Mouse (Mus musculus) heart, embryonic 16.5 days (tissue): ENCODE measurements at regions not wholly inside any gene's neighbourhood (a gene's known extent, or its start where the extent isn't known, plus 50 kb on each side); places are given as distances from the start of the nearest gene placed in this dataset.

Experiments
- ATAC-seq: fragments of 200-750 bp; cut with Nextera tagmentation; replicated peaks from 2 replicates; pipeline ENCODE4 v1.8.0; 2017; ENCODE audit warnings: moderate number of reproducible peaks; ENCODE audit not compliant: insufficient read depth, low FRiP score; ENCODE audit errors: extremely low read depth
- H3K27ac ChIP-seq: fragments of 300-500 bp; sonication (generic); 2 replicates; pipeline ENCODE4 v1.5.1; 2014; ENCODE audit warnings: mild to moderate bottlenecking, low read length, control low read depth, moderate library complexity
- H3K27me3 ChIP-seq: fragments of 300-500 bp; sonication (generic); 2 replicates; pipeline ENCODE4 v1.6.1; 2014; ENCODE audit warnings: low read length, mixed read lengths; ENCODE audit not compliant: control insufficient read depth, insufficient read depth
- H3K36me3 ChIP-seq: fragments of 300-500 bp; sonication (generic); 2 replicates; pipeline ENCODE4 v1.6.1; 2014; ENCODE audit not compliant: control insufficient read depth, insufficient read depth
- H3K4me1 ChIP-seq: fragments of 300-500 bp; sonication (generic); 2 replicates; pipeline ENCODE4 v1.6.1; 2014; ENCODE audit warnings: low read length, mixed read lengths; ENCODE audit not compliant: control insufficient read depth, insufficient read depth
- H3K4me2 ChIP-seq: fragments of 300-500 bp; sonication (generic); 2 replicates; pipeline ENCODE4 v1.6.1; 2014; ENCODE audit warnings: low read depth, mild to moderate bottlenecking, control low read depth, low read length
- H3K4me3 ChIP-seq: fragments of 300-500 bp; sonication (generic); 2 replicates; pipeline ENCODE4 v1.5.1; 2014; ENCODE audit warnings: mild to moderate bottlenecking, control low read depth, low read length
- H3K9ac ChIP-seq: fragments of 300-500 bp; sonication (generic); 2 replicates; pipeline ENCODE4 v1.6.1; 2014; ENCODE audit warnings: low read length, control low read depth
- H3K9me3 ChIP-seq: fragments of 300-500 bp; sonication (generic); replicated peaks from 2 replicates; pipeline ENCODE4 v1.6.1; 2016; ENCODE audit warnings: low read length; ENCODE audit not compliant: control insufficient read depth
- WGBS: fragments of 180-500 bp; shearing (Covaris S2); extraction: QIAGEN DNeasy Blood & Tissue Kit; methylation state at CpG from one replicate; pipeline ENCODE4 v1.1.7; 2014; 5-methylcytosine and 5-hydroxymethylcytosine counted together

DNA sequence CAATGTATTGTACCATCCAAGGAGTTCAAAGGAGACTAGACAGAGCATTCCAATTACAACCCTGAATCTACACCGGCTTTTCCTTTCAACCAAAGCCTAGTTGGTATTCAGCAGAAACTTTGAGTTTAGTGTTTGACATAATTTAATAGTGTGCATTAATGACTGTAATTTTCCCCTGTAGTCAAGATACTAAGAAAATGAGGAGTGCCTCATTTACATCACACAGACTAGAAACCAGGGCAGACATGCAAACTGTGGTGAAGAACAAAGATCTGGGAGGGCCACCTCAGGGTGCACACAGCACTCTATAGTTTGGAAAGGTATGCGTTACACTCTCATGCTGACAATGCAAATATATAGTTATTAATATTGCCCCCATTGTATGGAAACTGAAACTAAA, 525.4 kb upstream of the Vstm2b start:
- H3K4me1 ChIP-seq, result no peaks in the 10 kb centered on the region
- ATAC-seq, result no peak
- no peak overlapping the region for H3K4me3 ChIP-seq
- H3K36me3 ChIP-seq, result no peaks in the 10 kb centered on the region
- H3K27me3 ChIP-seq, result no peaks in the 10 kb centered on the region
- H3K9ac ChIP-seq, result no peak overlapping the region
- no peak overlapping the region for H3K4me2 ChIP-seq
- H3K9me3 ChIP-seq, result no peaks in the 10 kb centered on the region
- WGBS, result 81% methylated on average over 2 of the region's 2 CpGs
- H3K27ac ChIP-seq, result no peak overlapping the region

DNA sequence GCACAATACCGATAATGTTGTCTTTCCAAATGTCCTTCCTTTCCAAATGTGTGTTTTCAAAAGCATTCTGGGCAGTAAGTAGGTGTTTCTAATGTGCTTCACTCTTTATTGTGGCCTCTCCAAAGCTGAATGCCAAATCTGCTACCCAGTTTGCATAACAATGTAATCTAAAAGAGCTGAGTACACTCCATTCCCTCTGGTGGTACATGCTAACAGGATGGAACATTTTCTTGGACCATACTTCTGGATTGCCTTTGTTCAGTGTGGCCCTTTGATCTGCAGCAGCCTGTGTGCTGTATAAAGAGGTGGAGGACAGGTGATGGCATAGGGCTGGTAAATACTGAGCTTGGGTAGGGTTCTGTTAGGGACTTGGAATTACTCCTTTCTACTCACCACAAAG, 520.3 kb upstream of the Vstm2b start:
- WGBS, result 75% methylated on average over 1 of the region's 1 CpGs

DNA sequence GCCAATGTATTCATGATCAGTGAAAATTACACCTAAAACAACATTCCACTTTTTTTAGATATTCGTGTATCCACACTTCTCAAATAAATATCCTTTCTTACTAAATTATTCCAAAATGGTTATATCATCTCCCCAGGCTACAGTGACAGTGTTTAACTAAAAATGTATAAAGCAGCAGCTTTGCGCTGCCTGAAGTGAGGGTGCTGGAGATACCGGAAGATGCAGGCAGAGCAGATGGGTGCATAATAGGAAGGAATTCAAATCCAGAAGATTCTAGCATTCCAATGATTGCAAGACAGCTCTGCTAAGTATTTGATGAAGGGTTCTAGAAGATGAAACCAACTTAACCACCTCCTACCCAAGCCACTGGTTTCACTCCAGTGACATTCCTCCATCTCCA, 516.9 kb upstream of the Vstm2b start:
- Histone ChIP-seq H3K9ac (no peak overlapping the region), H3K4me1 (no peaks in the 10 kb centered on the region), H3K36me3 (no peaks in the 10 kb centered on the region), H3K27ac (no peak overlapping the region), H3K9me3 (no peaks in the 10 kb centered on the region), H3K4me2 (no peak overlapping the region), H3K4me3 (no peak overlapping the region), H3K27me3 (no peaks in the 10 kb centered on the region)
- no peak for ATAC-seq
- 85% methylated on average over 3 of the region's 3 CpGs for WGBS

More for the DNA sequence above, 520.3 kb upstream of the Vstm2b start:
- Histone ChIP-seq H3K36me3 (no peaks in the 10 kb centered on the region), H3K27me3 (no peaks in the 10 kb centered on the region), H3K4me2 (no peak overlapping the region), H3K4me1 (no peaks in the 10 kb centered on the region), H3K9me3 (no peaks in the 10 kb centered on the region), H3K4me3 (no peak overlapping the region), H3K9ac (no peak overlapping the region), H3K27ac (no peak overlapping the region)
- no peak for ATAC-seq

DNA sequence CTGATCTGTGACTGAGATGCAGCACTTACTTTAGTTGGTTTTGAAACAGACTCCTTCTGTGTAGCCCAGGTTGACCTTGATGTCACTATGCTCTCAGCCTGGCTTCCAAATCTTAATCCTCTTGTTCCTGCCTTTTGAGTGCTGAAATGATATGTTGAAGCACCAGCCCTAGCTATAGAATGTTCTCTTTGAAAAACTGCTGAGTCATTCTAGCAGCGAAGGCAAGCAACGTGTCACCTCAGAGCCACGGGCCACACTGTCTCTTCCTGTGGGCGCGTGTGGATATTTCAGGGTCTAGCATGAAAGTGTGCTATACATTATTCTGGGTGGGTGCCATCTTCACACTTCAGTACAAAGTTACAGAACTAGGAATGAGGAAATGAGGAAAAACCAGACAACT, 510.0 kb upstream of the Vstm2b start:
- ATAC-seq, result no peak
- Histone ChIP-seq H3K9ac (no peak overlapping the region), H3K4me1 (peaks cover 2% of the 10 kb centered on the region; the same call in 1 of the 2 replicates), H3K4me3 (no peak overlapping the region), H3K27me3 (no peaks in the 10 kb centered on the region), H3K27ac (no peak overlapping the region), H3K9me3 (no peaks in the 10 kb centered on the region), H3K36me3 (no peaks in the 10 kb centered on the region), H3K4me2 (no peak overlapping the region)
- WGBS, result 74% methylated on average over 5 of the region's 5 CpGs

DNA sequence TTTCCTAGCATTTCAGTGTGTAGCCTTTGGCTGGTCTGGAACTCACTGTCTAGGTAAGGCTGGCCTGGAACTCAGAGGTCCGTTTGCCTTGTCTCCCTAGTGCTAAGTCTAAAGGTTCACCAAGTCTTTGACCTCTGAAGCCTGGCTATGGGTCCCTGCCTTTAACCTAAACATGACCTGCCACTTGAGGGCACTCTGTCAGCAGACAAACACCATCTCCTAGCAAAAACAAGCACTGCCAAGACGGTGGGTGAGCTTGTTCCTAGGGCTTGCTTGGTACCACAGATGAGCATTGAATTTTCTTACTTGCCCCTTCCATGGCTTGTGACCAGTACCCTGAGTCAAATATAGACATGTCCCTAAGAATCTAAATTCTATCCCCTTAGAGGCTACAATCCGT, 508.3 kb upstream of the Vstm2b start:
- Histone ChIP-seq H3K27me3 (no peaks in the 10 kb centered on the region), H3K4me2 (no peak overlapping the region), H3K9me3 (no peaks in the 10 kb centered on the region), H3K9ac (no peak overlapping the region), H3K4me1 (peaks cover 2% of the 10 kb centered on the region; the same call in 1 of the 2 replicates), H3K4me3 (no peak overlapping the region), H3K36me3 (no peaks in the 10 kb centered on the region), H3K27ac (no peak overlapping the region)
- WGBS, result 36% methylated on average over 3 of the region's 3 CpGs
- no peak for ATAC-seq

DNA sequence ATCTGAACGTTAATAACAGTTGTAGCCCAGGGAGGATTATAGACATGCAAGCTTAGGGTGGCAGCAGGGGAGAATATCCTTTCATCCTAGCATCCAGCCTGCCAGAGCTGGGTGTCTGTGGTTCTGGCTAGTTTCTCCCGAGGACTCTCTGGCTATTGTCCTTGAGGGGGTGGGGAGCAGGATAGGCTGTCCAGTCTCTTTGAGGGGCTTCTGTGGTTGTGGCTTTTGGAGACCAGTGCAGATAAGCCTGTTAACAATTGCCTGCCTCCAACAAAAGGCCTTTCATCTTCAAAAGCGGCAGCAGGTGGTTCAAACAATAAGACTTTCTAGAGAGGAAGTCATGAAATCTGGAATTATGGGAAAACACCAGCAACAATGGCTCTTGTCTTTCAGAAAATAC, 507.2 kb upstream of the Vstm2b start:
- H3K9me3 ChIP-seq, result no peaks in the 10 kb centered on the region
- no peaks in the 10 kb centered on the region for H3K27me3 ChIP-seq
- H3K4me3 ChIP-seq, result no peak overlapping the region
- no peaks in the 10 kb centered on the region for H3K36me3 ChIP-seq
- H3K4me2 ChIP-seq, result no peak overlapping the region
- H3K9ac ChIP-seq, result no peak overlapping the region
- no peak for ATAC-seq
- peaks cover 2% of the 10 kb centered on the region; the same call in 1 of the 2 replicates for H3K4me1 ChIP-seq
- no peak overlapping the region for H3K27ac ChIP-seq
- WGBS, result 28% methylated on average over 3 of the region's 3 CpGs

DNA sequence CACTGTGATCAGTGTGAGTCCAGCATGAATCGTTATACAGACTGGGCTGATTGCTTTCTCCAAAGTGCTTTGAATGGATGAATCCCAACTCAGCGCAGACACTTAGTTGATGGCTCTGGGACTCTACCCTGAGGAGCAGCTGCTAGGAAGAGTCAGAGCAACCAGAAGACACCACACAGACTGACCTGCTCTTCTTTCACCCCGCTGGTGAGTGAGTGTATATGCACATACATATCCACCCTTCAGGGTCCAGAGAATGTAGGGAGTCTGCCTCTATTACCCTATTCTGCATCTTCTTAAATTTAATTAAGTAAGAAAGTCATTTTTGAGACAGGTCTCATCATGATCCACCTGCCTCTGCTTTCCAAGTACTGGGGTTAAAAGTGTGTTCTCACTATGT, 506.5 kb upstream of the Vstm2b start:
- Histone ChIP-seq H3K9me3 (no peaks in the 10 kb centered on the region), H3K9ac (no peak overlapping the region), H3K36me3 (no peaks in the 10 kb centered on the region), H3K4me2 (no peak overlapping the region), H3K27me3 (no peaks in the 10 kb centered on the region), H3K27ac (no peak overlapping the region), H3K4me3 (no peak overlapping the region), H3K4me1 (peaks cover 2% of the 10 kb centered on the region; the same call in 1 of the 2 replicates)
- ATAC-seq, result no peak
- WGBS, result 65% methylated on average over 3 of the region's 3 CpGs

DNA sequence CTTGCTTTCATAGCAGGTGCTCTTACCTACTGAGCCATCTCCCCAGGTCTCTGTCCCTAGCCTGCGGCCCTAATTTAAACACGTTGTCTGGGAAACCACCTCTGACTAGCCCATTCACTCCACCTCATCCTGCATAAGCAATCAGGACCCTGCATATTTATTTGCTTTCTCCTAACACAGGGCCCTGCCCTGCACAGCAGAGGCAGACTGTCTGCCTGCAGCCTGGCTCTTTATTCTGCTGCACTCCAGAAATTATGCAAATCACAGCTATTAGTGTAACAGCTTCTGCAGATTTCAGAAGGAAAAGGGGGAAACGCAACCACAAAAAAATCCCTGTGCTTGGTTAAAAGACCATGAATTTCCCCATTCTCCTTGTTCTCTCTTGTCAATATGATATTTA, 505.9 kb upstream of the Vstm2b start:
- Histone ChIP-seq H3K4me2 (no peak overlapping the region), H3K4me1 (peaks cover under 1% of the 10 kb centered on the region; the same call in 1 of the 2 replicates), H3K27ac (no peak overlapping the region), H3K9ac (no peak overlapping the region), H3K9me3 (no peaks in the 10 kb centered on the region), H3K27me3 (no peaks in the 10 kb centered on the region), H3K4me3 (no peak overlapping the region), H3K36me3 (no peaks in the 10 kb centered on the region)
- ATAC-seq, result no peak
- 61% methylated on average over 3 of the region's 3 CpGs for WGBS

DNA sequence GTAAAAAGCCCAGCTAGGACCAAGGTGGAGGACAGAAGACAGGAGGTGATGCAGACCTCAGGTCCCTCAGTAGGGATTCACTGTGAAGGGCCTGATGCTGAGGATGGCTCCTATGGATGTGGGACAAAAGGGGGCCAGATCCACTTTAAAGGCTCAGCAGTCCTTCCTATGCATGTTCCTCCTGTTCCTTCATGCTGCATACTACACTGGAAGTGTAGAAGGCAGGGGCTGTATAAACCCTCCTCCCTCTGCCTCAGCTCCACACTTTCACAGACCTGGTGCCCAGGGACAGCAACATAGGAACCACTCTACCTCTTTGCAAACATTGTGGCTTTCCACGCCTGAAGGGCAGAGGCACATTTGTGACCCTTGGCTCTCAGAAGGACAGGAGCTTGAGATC, 505.4 kb upstream of the Vstm2b start:
- Histone ChIP-seq H3K9ac (no peak overlapping the region), H3K27me3 (no peaks in the 10 kb centered on the region), H3K4me2 (no peak overlapping the region), H3K36me3 (no peaks in the 10 kb centered on the region), H3K9me3 (no peaks in the 10 kb centered on the region), H3K4me3 (no peak overlapping the region), H3K4me1 (no peaks in the 10 kb centered on the region), H3K27ac (no peak overlapping the region)
- no peak for ATAC-seq
- WGBS, result 88% methylated on average over 1 of the region's 1 CpGs

DNA sequence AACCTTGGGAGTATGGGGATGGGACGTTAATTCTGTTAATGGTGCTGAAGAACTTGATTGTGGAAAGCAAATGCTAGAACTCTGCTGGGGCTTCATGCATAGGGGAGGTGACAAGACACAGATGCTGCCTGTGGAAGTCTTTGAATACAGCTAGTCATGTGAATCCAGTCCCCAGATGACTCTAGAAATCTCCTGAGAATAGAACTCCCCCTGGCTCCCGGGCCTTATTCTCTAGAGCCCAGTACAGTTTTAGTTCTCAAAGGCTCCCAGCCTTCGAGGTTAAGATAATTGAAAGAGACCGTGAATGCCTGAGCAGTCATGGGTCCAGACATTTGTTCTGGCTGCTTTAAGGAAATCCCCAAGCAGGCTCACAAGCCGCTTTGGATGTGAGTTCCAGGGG, 499.9 kb upstream of the Vstm2b start:
- no peak overlapping the region for H3K9ac ChIP-seq
- 55% methylated on average over 5 of the region's 5 CpGs for WGBS
- H3K4me2 ChIP-seq, result no peak overlapping the region
- H3K4me3 ChIP-seq, result no peak overlapping the region
- no peaks in the 10 kb centered on the region for H3K36me3 ChIP-seq
- no peaks in the 10 kb centered on the region for H3K9me3 ChIP-seq
- H3K27me3 ChIP-seq, result no peaks in the 10 kb centered on the region
- no peaks in the 10 kb centered on the region for H3K4me1 ChIP-seq
- no peak overlapping the region for H3K27ac ChIP-seq
- ATAC-seq, result no peak
